Mouse (Mus musculus): ENCODE data around the gene Rasgef1c. TPM values are rescaled to one million over a fixed set of nuclear protein-coding genes. Genes with fewer than 3 reads are reported as not detected.

Gene Rasgef1c
- total and polyA plus RNA-seq, 3 experiments = 0.42 to 0.57 (median 0.53) TPM

GRCm38 (mm10) chr11:49931037-49931625, 29.5 kb downstream of the Rasgef1c start:
- H3K27ac ChIP-seq = no peak overlapping the region
- WGBS = 61% methylated on average over 5 of the region's 5 CpGs
- no peaks in the 10 kb centered on the region for H3K79me2 ChIP-seq (replicated peaks; ENCODE audit: control insufficient read depth, insufficient read depth, low read length)
- H3K4me1 ChIP-seq (ENCODE audit: control insufficient read depth, insufficient read depth, low read length) = peaks cover 2% of the 10 kb centered on the region
- no peak overlapping the region for H3K9ac ChIP-seq (ENCODE audit: low read depth, low read length)
- no peaks in the 10 kb centered on the region for H3K36me3 ChIP-seq (ENCODE audit: control insufficient read depth, insufficient read depth, low read length)
- DNase-seq = no peak
- no peak overlapping the region for H3K4me3 ChIP-seq
- H3K27me3 ChIP-seq (ENCODE audit: control insufficient read depth, insufficient read depth, low read length) = no peaks in the 10 kb centered on the region
- TF ChIP-seq CTCF (IDR thresholded peaks at IDR 0.05) (no peak), POLR2A (IDR thresholded peaks at IDR 0.05; ENCODE audit: insufficient read depth, low read depth, low read length) (no peak), EP300 (IDR thresholded peaks at IDR 0.05; ENCODE audit: insufficient read depth, low read depth, low read length) (no peak)
- intact Hi-C loops (cut with DNase I) = no loop called here

- no peak overlapping the region for H3K9ac ChIP-seq (ENCODE audit: low read depth, low read length)
- H3K36me3 ChIP-seq (ENCODE audit: control insufficient read depth, insufficient read depth, low read length) = no peaks in the 10 kb centered on the region
- H3K4me3 ChIP-seq = no peak overlapping the region
- TF ChIP-seq POLR2A (IDR thresholded peaks at IDR 0.05; ENCODE audit: insufficient read depth, low read depth, low read length) (no peak), EP300 (IDR thresholded peaks at IDR 0.05; ENCODE audit: insufficient read depth, low read depth, low read length) (no peak), CTCF (IDR thresholded peaks at IDR 0.05) (no peak)
- intact Hi-C loops (cut with DNase I) = no loop called here
- H3K27me3 ChIP-seq (ENCODE audit: control insufficient read depth, insufficient read depth, low read length) = no peaks in the 10 kb centered on the region
- no peak for DNase-seq
- no peaks in the 10 kb centered on the region for H3K79me2 ChIP-seq (replicated peaks; ENCODE audit: control insufficient read depth, insufficient read depth, low read length)
- WGBS = 40% methylated on average over 7 of the region's 7 CpGs
- H3K4me1 ChIP-seq (ENCODE audit: control insufficient read depth, insufficient read depth, low read length) = peaks cover 2% of the 10 kb centered on the region
- no peak overlapping the region for H3K27ac ChIP-seq
Observed at GRCm38 (mm10) chr11:49931853-49932252, 30.2 kb downstream of the Rasgef1c start.

GRCm38 (mm10) chr11:49933811-49934210, 32.2 kb downstream of the Rasgef1c start:
- TF ChIP-seq CTCF (IDR thresholded peaks at IDR 0.05) (no peak), POLR2A (IDR thresholded peaks at IDR 0.05; ENCODE audit: insufficient read depth, low read depth, low read length) (no peak), EP300 (IDR thresholded peaks at IDR 0.05; ENCODE audit: insufficient read depth, low read depth, low read length) (no peak)
- H3K36me3 ChIP-seq (ENCODE audit: control insufficient read depth, insufficient read depth, low read length) = no peaks in the 10 kb centered on the region
- H3K27ac ChIP-seq = no peak overlapping the region
- H3K4me1 ChIP-seq (ENCODE audit: control insufficient read depth, insufficient read depth, low read length) = peaks cover 2% of the 10 kb centered on the region
- H3K79me2 ChIP-seq (replicated peaks; ENCODE audit: control insufficient read depth, insufficient read depth, low read length) = no peaks in the 10 kb centered on the region
- no peaks in the 10 kb centered on the region for H3K27me3 ChIP-seq (ENCODE audit: control insufficient read depth, insufficient read depth, low read length)
- intact Hi-C loops (cut with DNase I) = no loop called here
- H3K9ac ChIP-seq (ENCODE audit: low read depth, low read length) = no peak overlapping the region
- 86% methylated on average over 1 of the region's 1 CpGs for WGBS
- no peak overlapping the region for H3K4me3 ChIP-seq
- DNase-seq = no peak

- H3K27ac ChIP-seq = no peak overlapping the region
- peaks cover 2% of the 10 kb centered on the region for H3K4me1 ChIP-seq (ENCODE audit: control insufficient read depth, insufficient read depth, low read length)
- H3K36me3 ChIP-seq (ENCODE audit: control insufficient read depth, insufficient read depth, low read length) = no peaks in the 10 kb centered on the region
- no peak overlapping the region for H3K9ac ChIP-seq (ENCODE audit: low read depth, low read length)
- 67% methylated on average over 10 of the region's 10 CpGs for WGBS
- TF ChIP-seq EP300 (IDR thresholded peaks at IDR 0.05; ENCODE audit: insufficient read depth, low read depth, low read length) (no peak), POLR2A (IDR thresholded peaks at IDR 0.05; ENCODE audit: insufficient read depth, low read depth, low read length) (no peak), CTCF (IDR thresholded peaks at IDR 0.05) (no peak)
- no peaks in the 10 kb centered on the region for H3K79me2 ChIP-seq (replicated peaks; ENCODE audit: control insufficient read depth, insufficient read depth, low read length)
- peak in 1 of 2 experiments; percentile 22 for DNase-seq
- H3K4me3 ChIP-seq = no peak overlapping the region
- H3K27me3 ChIP-seq (ENCODE audit: control insufficient read depth, insufficient read depth, low read length) = no peaks in the 10 kb centered on the region
- intact Hi-C loops (cut with DNase I) = no loop called here
Observed at GRCm38 (mm10) chr11:49934322-49934721, 32.7 kb downstream of the Rasgef1c start.

- peaks cover 2% of the 10 kb centered on the region for H3K4me1 ChIP-seq (ENCODE audit: control insufficient read depth, insufficient read depth, low read length)
- H3K36me3 ChIP-seq (ENCODE audit: control insufficient read depth, insufficient read depth, low read length) = no peaks in the 10 kb centered on the region
- H3K9ac ChIP-seq (ENCODE audit: low read depth, low read length) = no peak overlapping the region
- intact Hi-C loops (cut with DNase I) = no loop called here
- H3K27ac ChIP-seq = no peak overlapping the region
- WGBS = 63% methylated on average over 9 of the region's 9 CpGs
- no peak for TF ChIP-seq POLR2A (IDR thresholded peaks at IDR 0.05; ENCODE audit: insufficient read depth, low read depth, low read length)
- TF ChIP-seq EP300 (IDR thresholded peaks at IDR 0.05; ENCODE audit: insufficient read depth, low read depth, low read length) = no peak
- no peak for TF ChIP-seq CTCF (IDR thresholded peaks at IDR 0.05)
- H3K4me3 ChIP-seq = no peak overlapping the region
- H3K27me3 ChIP-seq (ENCODE audit: control insufficient read depth, insufficient read depth, low read length) = no peaks in the 10 kb centered on the region
- H3K79me2 ChIP-seq (replicated peaks; ENCODE audit: control insufficient read depth, insufficient read depth, low read length) = no peaks in the 10 kb centered on the region
- DNase-seq = no peak
Observed at GRCm38 (mm10) chr11:49936458-49936857, 34.8 kb downstream of the Rasgef1c start.

GRCm38 (mm10) chr11:49937779-49938178, 36.1 kb downstream of the Rasgef1c start:
- H3K4me1 ChIP-seq (ENCODE audit: control insufficient read depth, insufficient read depth, low read length) = peaks cover 2% of the 10 kb centered on the region
- TF ChIP-seq EP300 (IDR thresholded peaks at IDR 0.05; ENCODE audit: insufficient read depth, low read depth, low read length) (no peak), POLR2A (IDR thresholded peaks at IDR 0.05; ENCODE audit: insufficient read depth, low read depth, low read length) (no peak), CTCF (IDR thresholded peaks at IDR 0.05) (no peak)
- H3K9ac ChIP-seq (ENCODE audit: low read depth, low read length) = no peak overlapping the region
- DNase-seq = no peak
- H3K79me2 ChIP-seq (replicated peaks; ENCODE audit: control insufficient read depth, insufficient read depth, low read length) = no peaks in the 10 kb centered on the region
- no peaks in the 10 kb centered on the region for H3K27me3 ChIP-seq (ENCODE audit: control insufficient read depth, insufficient read depth, low read length)
- WGBS = 90% methylated on average over 6 of the region's 6 CpGs
- no peak overlapping the region for H3K4me3 ChIP-seq
- intact Hi-C loops (cut with DNase I) = no loop called here
- no peak overlapping the region for H3K27ac ChIP-seq
- no peaks in the 10 kb centered on the region for H3K36me3 ChIP-seq (ENCODE audit: control insufficient read depth, insufficient read depth, low read length)
